Mouse (Mus musculus) urinary bladder, adult 2 months (tissue): Measurements from ENCODE around the gene Sass6. TPM values are rescaled to one million over a fixed set of nuclear protein-coding genes. Genes with fewer than 3 reads are reported as not detected.
"Not testable (repeated sequence)": the region's sequence is repeated elsewhere in the genome, so short reads cannot be mapped to it uniquely, and the experiment has no call there.

ENCODE experiments used
- DNase-seq: peaks from one replicate; pipeline ENCODE4 v3.0.0; 2022; ENCODE audit warnings: low spot score
- polyA plus RNA-seq: library from polyadenylated mRNA; depleted of rRNA; stranded (reverse); fragments of >200 nt; gene quantifications from 2 replicates; pipeline ENCODE4 v1.2.3, GENCODE M21; 2012

Gene Sass6
- polyA plus RNA-seq, 1 experiment: 3.9 TPM

- no peak for DNase-seq
Observed at GRCm38 (mm10) chr3:116631459-116631858, 36.7 kb downstream of the Sass6 start.

- DNase-seq: no peak
Observed at GRCm38 (mm10) chr3:116632971-116633370, 38.2 kb downstream of the Sass6 start.

DNA sequence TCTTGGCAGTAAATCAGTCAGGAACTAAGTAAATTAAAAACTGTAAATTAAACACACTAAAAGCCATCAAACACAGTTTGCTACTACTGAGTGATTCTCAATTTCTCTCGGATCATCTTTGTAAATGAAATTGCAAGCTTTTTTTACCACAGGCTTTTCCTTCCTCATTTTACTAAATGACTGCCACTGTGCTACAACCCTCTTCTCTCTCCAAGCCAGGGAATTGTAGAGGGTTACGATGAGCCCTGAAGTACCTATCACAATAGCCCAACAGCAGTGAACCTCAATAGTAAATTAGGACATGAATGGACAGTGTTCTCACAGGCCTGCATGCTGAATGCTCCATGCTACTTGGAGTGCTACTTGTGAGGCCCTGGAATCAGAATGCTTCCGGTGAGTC lies 39.3 kb downstream of the Sass6 start:
- no peak for DNase-seq

DNA sequence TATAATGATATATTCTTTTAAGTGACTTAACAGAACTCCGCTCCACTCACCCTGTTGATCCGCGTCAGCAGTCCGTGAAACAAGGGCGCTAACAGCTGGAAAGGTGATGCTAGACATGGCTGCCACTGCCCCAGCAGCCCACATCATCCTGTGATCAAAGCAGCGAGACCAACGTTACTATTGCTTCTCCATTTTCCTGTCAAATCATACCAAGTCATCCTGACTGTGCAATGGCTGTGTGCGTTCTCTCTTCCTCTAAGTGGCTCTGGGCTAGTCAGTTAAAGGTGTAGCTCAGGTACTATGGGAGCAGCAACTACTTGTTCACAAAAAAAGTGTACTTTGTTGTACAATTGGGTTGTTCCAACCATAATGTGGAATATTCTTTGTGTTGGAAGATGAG lies 40.1 kb downstream of the Sass6 start:
- no peak for DNase-seq

DNA sequence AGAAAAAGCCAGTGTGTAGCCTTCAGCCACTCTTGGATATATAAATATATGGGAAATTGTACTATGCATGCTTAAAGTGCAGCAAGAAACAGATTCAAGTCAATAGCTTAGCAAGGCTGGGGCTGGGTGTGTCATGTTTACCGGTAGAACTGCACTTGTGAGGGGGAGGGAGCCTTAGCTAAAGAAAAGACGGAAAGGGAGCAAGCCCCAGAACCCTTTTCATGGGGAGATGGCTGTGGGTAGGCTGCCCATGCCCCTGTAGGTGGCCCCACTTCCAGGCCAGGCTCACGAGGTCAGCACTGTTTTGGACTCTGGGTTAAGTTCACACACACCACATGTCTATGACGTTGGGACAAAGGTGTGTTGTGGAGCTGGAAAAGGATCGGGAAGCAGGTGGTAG lies 41.0 kb downstream of the Sass6 start:
- DNase-seq: no peak

GRCm38 (mm10) chr3:116637693-116638476 lies 43.1 kb downstream of the Sass6 start:
- DNase-seq: no peak

GRCm38 (mm10) chr3:116638572-116638971 lies 43.8 kb downstream of the Sass6 start:
- DNase-seq: no peak

DNA sequence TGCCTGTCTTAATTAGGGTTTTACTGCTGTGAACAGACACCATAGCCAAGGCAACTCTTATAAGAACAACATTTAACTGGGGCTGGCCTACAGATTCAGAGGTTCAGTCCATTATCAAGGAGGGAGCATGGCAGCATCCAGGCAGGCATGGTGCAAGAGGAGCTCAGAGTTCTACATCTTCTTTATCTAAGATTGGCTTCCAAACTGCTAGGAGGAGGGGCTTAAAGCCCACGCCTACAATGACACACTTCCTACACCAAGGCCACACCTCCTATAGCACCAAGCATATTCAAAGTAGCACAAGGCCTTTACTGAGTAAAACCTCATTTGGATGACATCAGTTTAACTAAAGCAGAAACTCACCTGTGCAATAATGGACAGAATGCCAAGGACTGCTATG lies 45.2 kb downstream of the Sass6 start:
- DNase-seq: no peak

DNA sequence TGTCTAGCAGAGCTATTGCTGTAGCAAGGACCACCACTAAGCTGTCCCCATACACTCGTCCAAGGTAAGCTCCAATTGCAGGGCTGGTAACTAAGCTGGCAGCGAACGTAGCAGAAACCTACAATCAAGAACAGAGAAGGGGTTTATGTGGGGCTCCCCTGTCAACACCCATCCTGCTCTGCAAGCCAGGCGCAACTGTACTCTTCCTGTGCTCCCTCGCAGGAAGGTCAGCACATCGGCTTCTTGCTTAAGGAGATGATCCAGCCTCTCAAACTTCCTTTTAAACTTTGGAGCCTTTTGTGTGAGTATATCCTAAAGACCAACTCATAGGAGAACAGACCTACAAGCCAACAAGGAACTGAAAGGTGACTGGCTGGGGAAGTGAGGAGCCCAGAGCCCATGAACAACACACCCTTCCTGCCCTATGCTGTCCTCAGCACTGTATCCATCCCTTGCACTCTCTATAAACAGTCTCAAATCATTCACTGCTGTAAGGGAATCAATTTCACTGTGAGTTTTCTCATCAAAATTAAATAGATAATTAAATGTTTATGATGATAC lies 47.1 kb downstream of the Sass6 start:
- no peak for DNase-seq

GRCm38 (mm10) chr3:116642373-116642772 lies 47.6 kb downstream of the Sass6 start:
- DNase-seq: no peak

DNA sequence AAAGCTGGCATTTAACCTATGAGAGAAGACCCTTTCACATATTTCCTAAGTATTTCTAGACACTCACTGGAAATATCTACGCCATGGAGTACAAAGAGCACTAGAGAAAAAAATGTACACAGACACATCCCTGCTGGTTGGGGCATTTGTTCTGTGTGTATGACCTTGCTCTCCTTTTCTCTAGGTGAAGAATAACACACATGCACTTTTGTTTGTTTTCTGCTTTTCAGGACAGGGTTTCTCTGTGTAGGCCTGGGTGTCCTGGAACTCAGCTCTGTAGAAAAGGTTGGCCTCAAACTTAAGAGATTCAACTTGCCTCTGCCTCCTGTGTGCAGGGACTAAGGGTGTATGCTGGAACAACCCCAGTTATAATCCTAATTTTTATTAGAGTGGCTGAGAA lies 51.6 kb downstream of the Sass6 start:
- no peak for DNase-seq

- DNase-seq: no peak
Observed at GRCm38 (mm10) chr3:116648805-116649204, 54.0 kb downstream of the Sass6 start.

- no peak for DNase-seq
Observed at GRCm38 (mm10) chr3:116650698-116651097, 55.9 kb downstream of the Sass6 start.

DNA sequence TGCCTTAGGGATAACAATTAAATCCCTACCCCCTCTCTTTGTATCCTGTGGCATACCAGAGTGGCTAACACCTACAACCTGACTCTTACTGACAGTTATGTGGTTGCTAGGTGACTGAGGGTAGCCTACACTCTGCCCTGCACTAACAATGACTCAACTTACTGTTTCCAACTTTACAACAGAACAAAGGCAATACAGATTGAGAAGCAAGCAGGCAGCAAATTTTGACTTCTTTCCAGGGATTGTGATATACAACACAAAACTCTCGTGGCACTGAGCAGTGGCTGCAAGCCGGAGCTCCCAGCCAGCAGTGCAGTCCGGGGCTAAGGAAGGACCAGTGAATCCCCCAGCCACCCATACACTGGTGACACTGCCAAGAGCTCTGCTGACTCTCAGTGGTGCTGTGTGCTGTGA lies 57.3 kb downstream of the Sass6 start:
- DNase-seq: no peak

GRCm38 (mm10) chr3:116653278-116653945 lies 58.6 kb downstream of the Sass6 start:
- no peak for DNase-seq

DNA sequence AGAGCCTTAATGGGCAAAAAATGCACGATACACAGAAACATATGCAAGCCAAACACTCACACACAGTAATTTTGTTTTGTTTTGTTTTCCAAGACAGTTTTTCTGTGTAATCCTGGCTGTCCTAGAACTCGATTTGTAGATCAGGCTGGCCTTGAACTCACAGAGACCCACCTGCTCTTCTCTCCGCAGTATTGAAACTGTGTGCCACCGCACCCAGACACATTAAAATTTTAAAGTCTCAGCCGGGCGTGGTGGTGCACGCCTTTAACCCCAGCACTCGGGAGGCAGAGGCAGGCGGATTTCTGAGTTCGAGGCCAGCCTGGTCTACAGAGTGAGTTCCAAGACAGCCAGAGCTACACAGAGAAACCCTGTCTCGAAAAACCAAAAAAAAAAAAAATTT lies 59.3 kb downstream of the Sass6 start:
- DNase-seq: not testable (repeated sequence)

DNA sequence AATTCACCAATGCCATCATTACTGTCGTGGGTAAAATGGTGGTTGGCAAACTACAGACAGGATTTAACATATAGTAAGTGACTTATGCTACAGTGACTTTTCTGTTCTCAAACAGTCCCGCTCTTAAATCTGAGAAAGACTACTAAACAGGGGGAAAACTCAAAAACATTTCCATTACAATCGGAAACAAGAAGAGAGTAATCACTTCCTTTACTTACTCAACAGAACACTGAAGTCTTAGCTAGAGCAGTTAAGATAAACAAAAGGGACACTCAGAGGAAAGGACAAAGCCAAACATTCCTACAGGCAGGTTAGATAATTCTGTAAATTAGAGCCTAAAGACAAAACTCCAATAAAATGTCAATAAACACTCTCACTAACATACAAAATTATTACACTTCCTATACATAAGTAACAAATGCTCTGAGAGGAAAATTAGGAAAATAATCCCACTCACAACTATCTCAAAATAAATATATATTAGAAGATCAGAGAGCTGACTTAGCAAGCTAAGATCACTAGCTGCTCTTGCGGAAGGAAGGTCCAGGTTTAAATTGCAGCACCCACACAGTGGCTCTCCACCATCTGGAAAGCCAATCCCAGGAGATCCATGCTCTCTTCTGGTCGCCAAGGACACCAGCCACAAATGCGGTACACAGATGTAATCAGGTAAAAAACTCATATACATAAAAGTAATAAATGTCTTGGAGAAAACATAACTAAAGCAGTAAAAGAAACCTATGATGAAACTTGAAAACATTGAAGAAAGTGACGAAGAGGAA lies 61.6 kb downstream of the Sass6 start:
- DNase-seq: no peak

DNA sequence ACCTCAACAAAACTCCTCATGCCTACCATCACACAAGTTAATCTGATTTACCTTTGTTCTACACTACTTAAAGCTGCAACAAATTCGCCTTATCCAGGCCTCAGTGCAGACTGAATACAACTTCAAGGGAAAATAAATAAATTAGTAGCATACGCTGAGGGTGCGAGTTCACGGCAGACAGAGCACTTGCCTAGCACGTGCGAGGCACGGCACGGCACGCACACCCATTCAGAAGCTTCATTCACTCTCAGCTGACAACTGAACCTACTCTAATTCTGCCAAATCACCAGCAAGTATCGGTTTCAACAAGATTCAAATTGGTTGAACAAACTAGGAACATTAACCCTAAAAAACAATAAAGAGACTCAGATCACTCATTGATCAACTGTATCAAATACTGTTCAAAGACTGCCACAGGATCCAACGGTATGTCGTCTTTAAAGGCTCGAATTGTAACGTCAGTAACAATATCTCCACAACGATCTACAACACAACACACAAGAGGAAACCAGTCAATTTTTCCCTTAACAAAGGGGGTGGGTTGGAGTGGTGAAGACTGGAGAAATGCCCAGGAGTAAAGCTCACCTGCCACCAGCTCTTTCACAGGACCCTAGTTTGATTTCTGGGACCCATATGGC lies 64.3 kb downstream of the Sass6 start:
- no peak for DNase-seq

- DNase-seq: no peak
Observed at GRCm38 (mm10) chr3:116659856-116660430, 65.2 kb downstream of the Sass6 start.

DNA sequence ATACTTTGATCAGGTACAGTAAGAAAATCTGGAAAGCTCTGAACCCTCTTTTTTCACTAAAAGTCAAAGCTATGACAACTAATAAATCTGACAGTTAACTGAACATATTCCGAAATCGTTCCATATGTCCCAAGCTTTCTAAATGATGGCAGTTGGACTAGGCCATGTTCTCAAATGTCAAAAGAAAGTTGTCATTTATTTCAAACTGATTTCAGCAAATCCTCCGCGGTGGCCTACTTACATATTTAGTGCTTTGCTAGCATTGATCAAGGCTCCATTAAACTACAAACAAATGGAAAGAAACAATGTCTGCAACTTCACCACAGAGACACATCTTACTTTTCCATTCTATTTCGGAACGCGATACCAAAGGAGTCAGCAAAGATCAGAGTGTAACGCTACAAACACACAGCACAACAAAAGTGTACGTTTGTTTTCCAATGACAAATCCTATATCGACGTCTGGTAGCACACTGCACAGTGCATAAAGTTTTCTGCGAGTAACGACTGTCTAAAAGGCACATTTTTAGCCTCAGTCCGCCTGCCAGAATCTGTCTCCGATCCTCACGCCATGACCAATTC lies 66.6 kb downstream of the Sass6 start:
- DNase-seq: no peak

GRCm38 (mm10) chr3:116661870-116662414 lies 67.2 kb downstream of the Sass6 start:
- no peak for DNase-seq
